Mouse (Mus musculus) ES-CJ7 (cell line): Measurements from ENCODE around the gene Utp6.
"Not testable (repeated sequence)": the region's sequence is repeated elsewhere in the genome, so short reads cannot be mapped to it uniquely, and the experiment has no call there.

Experiments
- DNase-seq: peaks from one replicate; pipeline ENCODE4 v3.0.0; 2011; ENCODE audit warnings: low read depth, low spot score

The Utp6 gene

DNA sequence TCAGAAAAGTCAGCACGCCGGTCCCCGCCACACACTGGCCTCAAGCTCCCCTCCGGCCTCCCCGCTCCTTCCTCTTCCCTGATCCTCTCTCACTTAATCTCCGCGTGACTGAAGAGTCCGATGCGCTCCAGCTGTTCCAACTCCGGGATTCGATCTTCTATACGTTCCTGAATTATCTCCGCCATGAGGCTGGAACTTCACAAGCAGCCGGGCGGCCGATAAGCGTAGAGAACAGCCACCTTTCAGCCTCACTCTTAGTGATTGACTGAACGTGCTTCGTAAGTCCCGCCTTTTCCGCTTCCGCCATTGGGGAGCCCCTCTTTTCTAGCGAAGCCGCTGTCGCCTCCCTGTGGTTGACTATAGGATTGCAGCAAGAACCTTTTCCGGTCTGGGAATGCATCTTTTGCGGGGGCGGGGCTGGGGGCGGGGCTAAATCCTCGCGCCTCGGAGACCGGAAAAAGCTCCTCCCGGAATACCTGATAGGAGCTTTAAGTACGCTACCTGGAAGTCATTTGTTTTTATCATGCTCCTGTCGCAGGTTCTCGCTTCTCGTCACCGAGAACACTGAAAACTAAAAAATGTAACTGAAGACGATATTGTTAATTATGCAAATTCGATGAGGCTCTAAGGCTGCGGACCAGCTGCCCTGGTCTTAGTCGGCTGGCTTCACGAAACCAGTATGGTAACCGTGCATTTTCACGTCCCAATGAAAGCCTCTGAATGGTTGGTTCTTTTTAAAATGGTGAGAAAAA is at the start of gene Utp6:
Utp6 (minus strand) TSS at position 266 of the 752 bp plus-strand sequence.
- DNase-seq = peak; percentile 98

DNA sequence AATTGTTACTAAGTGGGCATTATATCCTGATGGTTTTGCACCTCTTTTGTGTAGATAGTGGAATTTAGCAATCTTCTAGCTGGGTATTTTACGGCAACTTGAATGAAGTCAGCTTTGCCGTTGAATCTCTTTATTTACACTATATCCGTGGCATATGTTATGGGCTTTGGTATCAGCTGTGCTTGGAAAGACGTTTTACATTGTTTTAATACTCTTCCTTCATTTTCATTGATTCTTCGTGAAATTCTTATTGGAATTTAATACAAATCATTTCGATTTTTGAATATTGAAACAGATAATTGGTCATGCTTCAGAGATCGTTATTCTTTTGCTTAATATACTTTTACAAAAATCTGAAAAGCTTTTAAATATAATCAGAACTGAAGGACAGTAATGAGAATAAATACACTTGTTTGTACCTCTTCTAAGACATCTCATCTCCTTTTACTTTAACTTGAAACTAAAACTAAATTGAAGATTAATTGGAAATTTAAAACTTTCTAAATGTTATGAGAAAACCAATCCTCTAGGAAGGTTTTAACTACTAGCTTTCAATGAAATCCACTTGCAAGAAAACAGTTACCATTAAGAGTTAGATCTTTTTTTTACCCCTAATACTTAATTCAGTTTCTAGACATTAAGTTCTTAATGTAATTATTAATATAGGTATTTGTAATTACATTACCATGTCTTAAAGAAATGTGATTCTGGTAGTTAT is 32.2 kb upstream of the Utp6 start:
- DNase-seq = no peak

DNA sequence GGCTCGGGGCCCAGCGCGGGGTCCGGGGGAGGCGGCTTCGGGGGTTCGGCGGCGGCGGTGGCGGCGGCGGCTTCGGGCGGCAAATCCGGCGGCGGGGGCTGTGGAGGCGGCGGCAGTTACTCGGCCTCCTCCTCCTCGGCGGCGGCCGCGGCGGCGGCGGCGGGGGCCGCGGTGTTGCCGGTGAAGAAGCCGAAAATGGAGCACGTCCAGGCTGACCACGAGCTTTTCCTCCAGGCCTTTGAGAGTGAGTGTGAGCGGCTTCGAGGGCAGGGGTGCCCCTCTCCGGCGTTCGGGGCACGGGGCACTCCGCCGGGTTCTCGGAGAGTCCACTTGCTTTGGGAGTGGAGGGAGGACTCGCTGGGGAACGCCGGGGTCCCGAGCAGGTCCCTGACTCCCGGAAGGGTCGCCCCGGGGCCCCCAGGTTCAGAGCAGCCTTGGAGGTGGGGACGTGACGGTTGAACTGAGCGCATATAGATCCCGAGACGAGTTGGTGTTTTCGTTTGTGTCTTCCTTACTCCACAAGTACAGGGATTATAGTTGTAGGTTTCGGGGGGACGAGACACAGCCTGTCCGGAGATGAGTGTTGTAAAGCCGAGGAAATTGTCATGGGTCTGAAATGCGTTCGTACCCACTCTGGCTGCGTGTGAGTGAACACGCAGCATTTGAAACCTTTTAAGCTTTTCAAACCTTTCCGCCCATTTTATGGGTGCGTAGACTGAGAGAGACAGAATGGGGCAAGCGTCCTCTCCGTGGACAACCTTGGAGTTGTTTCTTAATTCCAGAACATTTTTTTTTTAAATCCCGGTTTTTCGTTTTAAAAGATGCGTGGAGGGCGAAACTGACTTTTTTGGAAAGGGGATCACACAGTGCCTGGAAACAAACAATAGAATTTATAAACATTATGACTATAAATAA is 31.4 kb upstream of the Utp6 start:
- peak; percentile 43 for DNase-seq

DNA sequence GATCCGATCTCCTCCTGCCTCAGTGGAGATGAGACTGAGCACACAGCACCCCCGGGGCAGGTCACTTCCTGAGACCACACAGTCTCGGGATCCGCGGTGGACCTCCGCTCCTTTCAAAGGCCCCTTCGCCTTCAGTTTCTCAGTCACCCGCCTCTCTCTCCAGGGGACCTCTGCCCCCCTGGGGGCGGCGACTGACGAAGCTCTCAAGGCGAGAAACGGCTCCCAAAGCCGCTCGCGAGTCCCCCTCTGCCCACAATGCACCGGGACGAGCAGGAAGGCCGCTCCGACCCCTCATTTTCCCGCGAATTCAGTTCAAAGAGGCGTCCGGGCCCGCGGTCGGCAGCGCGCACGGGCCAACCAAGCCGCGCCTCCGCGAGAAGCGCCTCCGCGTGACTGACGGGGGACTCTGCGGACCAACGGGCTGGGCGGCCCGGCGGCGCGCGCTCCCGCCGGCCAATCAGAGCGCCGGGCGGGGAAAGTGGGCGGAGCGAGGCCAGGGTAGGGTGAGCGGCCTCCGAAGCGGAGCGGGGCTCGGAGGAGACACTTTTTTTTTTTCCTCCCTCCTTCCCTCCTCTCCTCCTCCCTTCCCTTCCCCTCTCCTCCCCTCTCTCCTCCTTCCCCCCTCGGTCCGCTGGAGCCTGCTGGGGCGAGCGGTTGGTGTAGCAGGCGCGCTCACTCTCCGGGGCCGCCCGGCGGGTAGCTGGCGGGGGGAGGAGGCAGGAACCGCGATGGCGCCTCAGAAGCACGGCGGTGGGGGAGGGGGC is 30.6 kb upstream of the Utp6 start, which contains the start of gene Suz12:
Suz12 (plus strand) TSS at position 515 of the 764 bp plus-strand sequence.
- peak; percentile 97 for DNase-seq

DNA sequence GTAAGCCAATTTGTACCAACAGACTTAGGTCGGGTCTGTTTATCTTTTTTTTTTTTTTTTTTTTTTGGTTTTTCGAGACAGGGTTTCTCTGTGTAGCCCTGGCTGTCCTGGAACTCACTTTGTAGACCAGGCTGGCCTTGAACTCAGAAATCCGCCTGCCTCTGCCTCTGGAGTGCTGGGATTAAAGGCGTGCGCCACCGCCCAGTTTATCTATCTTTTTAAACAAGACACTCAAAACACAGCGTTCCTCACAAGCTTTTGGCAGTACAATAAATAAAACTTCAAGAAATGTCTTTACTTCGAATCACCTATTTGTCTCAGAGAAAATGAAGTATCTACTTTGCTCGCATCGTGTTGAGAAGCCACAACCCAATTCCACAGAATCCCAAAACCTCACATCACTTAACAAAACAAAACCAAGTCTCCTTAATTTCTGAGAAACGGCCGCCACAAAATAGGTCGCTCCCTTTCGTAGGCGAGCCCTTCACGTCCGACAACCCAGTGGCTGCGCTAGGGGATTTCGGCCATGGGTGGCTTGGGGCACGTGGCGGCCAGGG is 29.9 kb upstream of the Utp6 start:
- DNase-seq = peak; percentile 34

DNA sequence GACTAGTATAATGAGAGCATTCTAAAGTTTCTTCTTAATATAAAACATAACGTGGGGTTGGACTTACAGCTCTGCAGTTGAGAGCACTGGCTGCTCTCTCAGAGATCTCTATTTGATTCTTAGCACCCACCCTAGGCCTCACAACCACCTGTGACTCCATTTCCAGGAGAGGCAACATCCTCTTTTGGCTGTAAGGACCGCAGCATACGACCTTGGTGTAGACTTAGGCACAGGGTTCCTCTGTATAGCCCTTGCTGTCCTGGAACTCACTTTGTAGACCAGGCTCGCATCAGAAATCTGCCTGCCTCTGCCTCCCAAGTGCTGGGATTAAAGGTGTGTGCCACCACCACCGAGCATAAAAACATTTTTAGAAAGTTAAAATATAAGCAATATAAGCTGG is 29.4 kb upstream of the Utp6 start:
- DNase-seq = no peak

DNA sequence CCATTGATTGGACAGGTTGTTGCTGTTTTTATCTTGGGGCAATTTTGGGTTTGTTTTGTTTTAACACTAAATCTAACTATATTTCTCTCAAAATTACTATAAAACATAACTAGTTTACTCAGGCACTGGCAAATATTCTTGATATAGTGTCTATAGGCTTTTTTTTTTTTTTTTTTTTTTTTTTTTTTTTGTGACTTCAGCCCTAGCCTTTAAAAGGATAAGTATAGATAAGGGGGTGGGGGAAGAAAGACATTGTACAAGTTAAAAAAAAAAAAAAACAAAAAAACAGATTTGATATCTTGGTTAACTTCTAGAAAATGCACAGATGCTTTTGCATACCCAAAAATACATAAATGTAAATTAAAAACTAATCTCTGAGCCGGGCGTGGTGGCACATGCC is 27.9 kb upstream of the Utp6 start:
- DNase-seq = no peak

DNA sequence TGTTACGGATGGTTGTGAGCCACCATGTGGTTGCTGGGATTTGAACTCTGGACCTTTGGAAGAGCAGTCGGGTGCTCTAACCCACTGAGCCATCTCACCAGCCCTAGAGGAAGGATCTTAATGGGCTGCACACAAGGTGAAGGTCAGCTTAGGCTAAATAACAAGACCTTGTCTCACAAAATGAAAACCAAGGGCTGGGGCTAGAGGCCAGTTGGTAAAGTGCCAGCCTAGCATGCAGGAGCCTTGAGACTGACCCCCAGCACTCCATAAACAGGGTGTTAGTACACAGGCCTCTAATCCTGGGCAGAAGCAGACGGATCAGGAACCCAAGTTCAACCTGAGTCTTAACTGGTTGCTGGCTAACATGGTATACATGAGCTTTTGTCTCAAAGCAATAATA is 25.7 kb upstream of the Utp6 start:
- DNase-seq = no peak

DNA sequence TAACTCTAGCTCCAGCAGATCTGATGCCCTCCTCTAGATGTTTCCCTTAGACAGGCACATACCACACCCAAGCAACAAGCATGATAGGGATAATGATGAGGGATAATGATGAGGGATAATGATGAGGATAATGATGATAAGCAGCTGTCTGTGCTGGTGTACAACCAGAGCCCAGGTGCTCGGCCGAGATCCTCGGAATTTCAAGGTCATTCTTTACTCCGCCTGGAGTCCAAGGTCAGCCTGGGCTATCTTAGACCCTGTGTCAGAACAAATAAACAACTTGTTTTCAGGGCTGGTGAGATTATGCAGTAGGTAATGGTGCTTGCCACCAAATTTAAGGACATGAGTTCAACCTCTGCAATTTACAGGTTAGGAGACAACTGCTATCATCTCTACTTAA is 24.7 kb upstream of the Utp6 start:
- DNase-seq = peak; percentile 65

DNA sequence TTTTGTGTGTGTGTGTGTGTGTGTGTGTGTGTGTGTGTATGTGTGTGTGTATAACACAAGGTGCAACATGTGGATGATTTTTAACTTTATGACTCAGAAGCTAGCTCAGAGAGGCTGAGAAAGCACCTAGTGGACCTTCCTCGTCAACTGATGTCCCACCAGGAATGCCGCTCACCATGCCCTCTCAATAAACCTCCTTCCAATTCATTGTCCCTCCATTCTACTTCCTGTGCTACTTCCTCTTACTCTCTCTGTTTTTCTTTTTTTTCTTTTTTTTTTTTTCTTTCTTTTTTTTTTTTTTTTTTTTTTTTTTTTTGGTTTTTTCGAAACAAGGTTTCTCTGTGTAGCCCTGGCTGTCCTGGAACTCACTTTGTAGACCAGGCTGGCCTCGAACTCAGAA is 15.6 kb upstream of the Utp6 start:
- not testable (repeated sequence) for DNase-seq

DNA sequence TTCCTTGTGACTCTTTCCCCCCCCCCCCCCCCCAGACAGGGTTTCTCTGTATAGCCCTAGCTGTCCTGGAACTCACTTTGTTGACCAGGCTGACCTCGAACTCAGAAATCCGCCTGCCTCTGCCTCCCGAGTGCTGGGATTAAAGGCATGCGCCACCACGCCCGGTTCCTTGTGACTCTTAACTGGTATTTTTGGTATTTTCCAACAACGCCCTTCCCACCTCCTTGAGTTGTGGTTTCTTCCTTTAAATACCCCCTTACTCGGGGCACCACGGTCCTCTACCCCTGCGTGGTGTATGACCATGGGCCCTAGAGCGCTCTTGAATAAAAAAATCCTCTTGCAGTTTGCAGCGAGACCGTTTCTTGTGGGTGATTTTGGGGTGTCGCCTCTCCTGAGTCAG is 14.9 kb upstream of the Utp6 start:
- peak; percentile 59 for DNase-seq

DNA sequence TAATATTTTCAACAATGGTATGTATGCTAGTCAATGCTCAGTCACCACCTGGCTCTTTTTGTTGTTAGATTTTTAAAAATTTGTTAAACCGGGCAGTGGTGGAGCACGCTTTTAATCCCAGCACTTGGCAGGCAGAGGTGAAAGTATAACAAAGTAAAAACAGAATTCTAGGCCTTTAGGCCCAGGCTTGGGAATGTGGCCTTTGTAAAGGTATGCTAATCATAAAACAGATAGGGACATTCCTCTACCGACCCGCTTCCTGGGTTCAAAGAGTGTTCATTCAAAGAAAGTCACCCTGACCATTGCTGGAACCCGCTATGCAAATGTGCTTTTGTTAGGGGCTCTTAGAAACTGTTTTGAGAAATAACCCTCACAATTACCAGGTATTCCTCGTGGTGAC is 14.5 kb upstream of the Utp6 start:
- DNase-seq = peak; percentile 71

DNA sequence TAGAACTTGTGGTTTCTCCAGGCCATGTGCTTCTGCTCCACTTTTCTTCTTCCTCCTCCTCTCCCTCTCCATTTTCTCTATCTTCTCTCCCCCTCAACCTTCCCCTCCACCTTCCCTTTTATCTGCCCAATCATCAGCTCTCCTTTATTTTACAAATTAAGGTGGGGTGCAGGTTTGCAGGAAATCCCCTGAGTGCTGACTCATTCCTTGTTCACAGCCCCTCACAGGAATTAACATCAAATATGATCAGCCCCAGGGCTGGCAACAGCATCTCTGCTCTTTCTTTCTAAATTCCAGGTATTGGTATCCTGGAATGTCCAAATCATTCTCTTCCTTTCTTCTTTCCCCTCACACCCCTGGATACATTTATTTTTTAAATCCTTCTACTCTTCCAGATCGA is 14.0 kb upstream of the Utp6 start:
- peak; percentile 67 for DNase-seq

DNA sequence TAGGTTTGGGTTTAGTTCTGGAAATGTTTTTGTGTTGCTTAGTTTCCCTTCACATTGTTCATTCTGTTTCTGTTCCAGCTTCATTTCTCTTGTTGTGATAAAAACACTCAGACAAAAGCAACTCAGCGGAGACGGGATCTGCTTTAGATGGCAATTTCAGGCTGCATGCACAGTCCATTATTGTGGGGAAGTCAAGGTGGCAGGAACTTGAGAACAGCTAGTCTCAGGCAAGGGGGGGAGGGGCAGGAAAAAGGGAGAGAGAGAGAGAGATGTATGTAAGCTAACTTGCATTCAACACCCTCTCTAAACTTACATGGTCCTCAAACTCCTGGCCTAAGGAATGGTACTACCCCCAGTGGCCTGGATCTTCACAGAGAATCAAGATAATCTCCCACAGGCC is 13.2 kb upstream of the Utp6 start:
- DNase-seq = peak; percentile 81

DNA sequence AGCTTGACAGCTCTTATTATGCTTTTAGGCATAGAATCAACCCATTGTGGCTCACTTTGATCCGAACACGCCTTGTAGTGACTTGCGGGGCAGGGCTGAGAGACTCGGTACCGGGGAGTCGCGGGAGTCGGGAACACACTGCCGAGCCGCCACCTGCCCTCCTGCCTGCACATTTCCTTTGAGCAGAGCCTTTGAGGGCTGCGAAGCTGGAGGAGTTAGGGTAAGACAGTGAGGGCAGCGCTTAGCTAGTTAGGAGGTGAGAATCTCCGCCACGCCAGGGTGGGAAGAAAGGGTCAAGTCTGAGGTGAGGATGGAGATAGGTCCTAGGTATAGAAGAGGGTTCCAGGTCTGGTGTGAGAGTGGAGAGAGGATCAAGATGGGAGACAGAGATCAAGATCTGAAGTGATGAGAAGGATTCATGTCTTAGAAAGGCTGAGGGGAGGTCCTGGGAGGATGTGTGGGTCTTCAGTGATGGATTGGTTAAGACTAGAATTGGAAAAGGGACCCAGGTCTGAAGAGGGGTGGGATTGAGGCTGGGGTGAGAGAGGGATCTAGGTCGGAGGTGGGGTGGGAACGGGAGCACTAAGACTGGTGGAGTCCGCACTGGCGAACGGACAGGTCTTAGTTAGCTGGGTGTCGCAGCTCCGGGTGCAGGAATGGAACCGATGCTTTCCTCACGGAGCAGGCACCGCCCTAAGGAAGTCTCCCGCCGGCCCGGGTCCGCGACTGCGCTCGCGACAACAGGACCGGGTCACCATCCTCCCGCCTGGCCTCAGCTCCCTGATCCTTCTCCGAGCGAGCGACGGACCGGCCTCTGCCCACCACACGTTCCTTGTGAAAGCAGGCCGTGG is 11.7 kb upstream of the Utp6 start:
- peak; percentile 64 for DNase-seq

DNA sequence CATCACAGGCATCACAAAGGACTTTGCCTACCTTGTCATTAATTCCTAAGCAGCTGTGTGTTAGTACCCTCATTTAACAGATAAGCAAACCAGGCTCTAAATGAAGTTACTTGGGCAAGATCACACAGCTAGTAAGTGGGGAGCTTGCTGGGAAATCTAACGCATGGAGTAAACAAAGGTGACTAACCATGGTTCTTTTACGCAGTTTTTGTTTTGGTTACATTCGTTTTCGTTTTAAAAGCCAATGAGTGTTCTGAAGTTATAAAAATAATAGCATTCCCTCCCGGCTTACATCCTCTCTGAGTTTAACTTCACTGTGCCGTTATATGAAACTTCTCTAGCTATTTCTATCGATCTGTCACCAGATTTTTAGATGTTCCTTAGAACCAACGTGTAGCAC is 10.9 kb upstream of the Utp6 start:
- DNase-seq = no peak

DNA sequence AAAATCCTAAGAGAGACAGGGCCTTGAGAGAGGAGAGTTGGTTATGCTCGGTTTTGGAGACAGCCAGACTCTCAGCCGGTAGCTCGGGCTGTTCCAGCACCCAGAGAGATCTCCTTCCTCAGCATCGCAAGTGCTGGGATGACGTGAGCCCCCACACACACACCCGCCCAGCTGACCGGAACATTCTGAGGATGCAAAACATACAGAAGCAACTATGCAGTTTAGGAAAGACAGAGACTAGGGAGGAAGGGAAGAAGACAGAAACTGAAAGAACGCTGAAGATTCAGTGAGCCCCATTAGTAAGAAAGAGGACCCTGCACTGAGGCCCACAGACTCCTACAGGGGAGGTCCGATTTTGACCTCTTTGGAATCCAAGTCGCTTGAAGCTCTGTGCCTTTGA is 5.6 kb upstream of the Utp6 start:
- no peak for DNase-seq

DNA sequence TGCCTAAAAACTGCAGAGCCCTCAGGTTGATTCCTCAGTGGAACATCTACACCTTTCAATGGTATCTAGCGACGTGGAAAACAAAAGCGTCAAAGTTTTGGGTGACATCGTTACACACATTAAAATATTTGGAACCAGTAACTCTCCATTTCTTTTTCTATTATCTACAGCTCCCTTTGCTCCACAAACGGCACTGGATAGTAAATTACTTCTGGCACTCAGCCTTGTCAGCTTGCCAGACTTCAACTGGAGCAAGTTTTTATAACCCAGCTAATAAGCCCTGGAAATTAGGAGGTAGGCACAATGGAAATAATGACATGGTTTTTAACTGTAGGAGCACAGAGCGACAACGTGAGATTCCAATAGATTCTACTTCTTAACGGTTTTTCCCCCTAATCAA is 3.7 kb upstream of the Utp6 start:
- no peak for DNase-seq

DNA sequence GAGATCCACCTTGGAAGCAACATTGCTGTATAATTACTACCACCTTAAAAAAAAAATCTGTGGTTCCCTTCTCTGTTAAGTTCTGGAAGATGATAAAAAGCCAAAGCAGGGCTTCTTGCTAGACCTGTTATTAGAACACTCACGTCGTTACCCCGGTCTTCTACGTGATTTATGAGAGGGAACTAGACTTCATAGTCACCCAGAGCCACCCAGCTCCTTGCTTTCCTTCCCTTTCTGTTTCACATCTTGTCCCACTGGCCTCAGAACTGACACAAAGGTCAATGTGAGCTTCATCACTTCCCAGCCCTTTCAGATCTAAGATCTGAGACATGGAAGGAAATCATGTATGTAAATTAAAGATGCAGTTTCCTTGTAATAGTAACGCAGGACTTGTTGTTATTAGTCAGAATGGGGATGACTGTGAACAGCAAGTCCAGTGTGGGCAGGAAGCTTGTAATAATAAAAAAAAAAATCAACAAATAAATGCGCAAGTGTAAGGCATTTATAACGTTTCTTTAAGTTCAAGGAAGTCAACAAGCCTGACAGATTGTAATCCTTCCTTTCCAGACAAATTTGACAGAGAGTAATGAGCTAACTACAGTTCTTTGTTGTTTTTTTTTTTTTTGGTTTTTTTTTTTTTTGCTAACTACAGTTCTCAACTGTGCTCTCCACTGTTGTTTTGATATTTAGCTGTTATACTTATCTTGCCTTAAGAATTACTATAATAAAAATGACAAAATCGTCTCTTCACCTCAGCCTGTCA is 1.2 kb upstream of the Utp6 start:
- no peak for DNase-seq

DNA sequence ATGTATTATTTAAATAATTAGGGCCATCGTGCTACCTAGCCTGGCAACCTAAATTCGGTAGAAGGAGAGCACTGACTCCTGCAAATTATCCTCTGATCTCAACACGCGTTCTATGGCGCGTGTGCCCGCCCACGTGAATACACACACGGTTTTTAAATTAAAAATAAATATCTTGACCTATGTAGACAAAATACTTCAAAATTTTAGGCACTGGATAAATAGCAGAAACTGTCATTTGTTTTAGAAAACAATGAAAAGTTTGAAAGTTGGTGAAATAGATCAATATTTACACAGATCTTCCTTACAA is 640 bp upstream of the Utp6 start:
- no peak for DNase-seq
